ENCODE assay signal across 17 mouse cellular contexts in genomic region chr7:120722063-120722462, GRCm38 (mm10). TPM values are rescaled to one million over a fixed set of nuclear protein-coding genes. Genes with fewer than 3 reads are reported as not detected.
"Had no signal": no experiment of that assay in that cellular context is flagged by ENCODE, and none has a peak within 500 bp of the region (broad histone marks: within the 10 kb centered on the region; RNA-seq: fewer than 3 reads in every experiment).

No protein-coding gene starts in this region.

- H3K27ac ChIP-seq: kidney, postnatal 0 days; limb, embryonic 10.5 days; liver, embryonic 15.5 days; stomach, postnatal 0 days had no signal

- H3K4me3 ChIP-seq: limb, embryonic 10.5 days; liver, embryonic 15.5 days; neural tube, embryonic 15.5 days had no signal

- H3K9ac ChIP-seq: liver, embryonic 15.5 days; neural tube, embryonic 15.5 days had no signal

- H3K4me2 ChIP-seq: liver, embryonic 11.5 days; liver, embryonic 15.5 days; neural tube, embryonic 15.5 days had no signal

- H3K4me1 ChIP-seq: liver, embryonic 15.5 days had no signal

- H3K27me3 ChIP-seq: liver, embryonic 15.5 days; neural tube, embryonic 15.5 days had no signal

- ATAC-seq: intestine, postnatal 0 days; lung, postnatal 0 days had no signal

- DNase-seq: layer of hippocampus, adult 9-11 months; lung, adult 2 months; lung, postnatal 36 days; right cerebral cortex, postnatal 25 days; thymus, adult 2 months had no signal

- H3K9me3 ChIP-seq: limb, embryonic 10.5 days; liver, embryonic 15.5 days; neural tube, embryonic 15.5 days had no signal

RNA-seq across cellular contexts. Expression of gene Vwa3a, which starts 17.1 kb away (rescaled TPM):
- total RNA-seq: megakaryocyte progenitor cell, adult 5-6 weeks had no signal
- polyA plus RNA-seq: liver, embryonic 15.5 days had no signal

RNA-seq across cellular contexts. Expression of gene Pdzd9, which starts 51.9 kb away (rescaled TPM):
- total RNA-seq: left cerebral cortex, adult 18-20 months; left cerebral cortex, postnatal 10 days had no signal
- polyA plus RNA-seq: lung, adult 2 months; small intestine, adult 2 months; thymus, adult 2 months had no signal
